Mouse (Mus musculus) cortical plate, adult 2 months (tissue): ENCODE data around the gene Ntm. TPM values are rescaled to one million over a fixed set of nuclear protein-coding genes. Genes with fewer than 3 reads are reported as not detected.
A peak's percentile ranks its signal among the peaks of the same experiment; 100 is the strongest.

Experiments
- H3K27ac ChIP-seq: fragments of 200-500 bp; 2 replicates; pipeline ENCODE4 v1.5.1; 2012; ENCODE audit warnings: low read length, control low read depth, inconsistent platforms; ENCODE audit not compliant: insufficient read depth
- H3K4me1 ChIP-seq: fragments of 200-500 bp; 2 replicates; pipeline ENCODE4 v1.6.1; 2011; ENCODE audit warnings: low read length; ENCODE audit not compliant: control insufficient read depth, insufficient read depth
- H3K4me3 ChIP-seq: fragments of 200-500 bp; 2 replicates; pipeline ENCODE4 v1.5.1; 2011; ENCODE audit warnings: mild to moderate bottlenecking, low read length, control low read depth; ENCODE audit not compliant: insufficient read depth
- CTCF ChIP-seq: fragments of 200-500 bp; IDR thresholded peaks from 2 replicates; pipeline ENCODE4 v1.5.1; 2011; ENCODE audit warnings: mild to moderate bottlenecking, control low read depth, low read length; ENCODE audit not compliant: insufficient read depth; ENCODE audit errors: extremely low read depth
- POLR2A ChIP-seq: fragments of 200-500 bp; IDR thresholded peaks from 2 replicates; pipeline ENCODE4 v1.6.1; 2011; ENCODE audit warnings: mild to moderate bottlenecking, low read length, control low read depth; ENCODE audit not compliant: insufficient read depth; ENCODE audit errors: extremely low read depth
- polyA plus RNA-seq: library from polyadenylated mRNA; depleted of rRNA; stranded (reverse); fragments of >200 nt; gene quantifications from 2 replicates; pipeline ENCODE4 v1.2.3, GENCODE M21; 2012

The Ntm gene
- polyA plus RNA-seq, 1 experiment: 169 TPM

GRCm38 (mm10) chr9:29482272-29482671 lies 480.7 kb downstream of the Ntm start:
- H3K4me3 ChIP-seq: no peak overlapping the region
- peaks cover 1% of the 10 kb centered on the region; the same call in 1 of the 2 replicates for H3K4me1 ChIP-seq
- no peak overlapping the region for H3K27ac ChIP-seq
- no peak for TF ChIP-seq CTCF
- no peak for TF ChIP-seq POLR2A

- H3K4me3 ChIP-seq: no peak overlapping the region
- TF ChIP-seq POLR2A: no peak
- no peak for TF ChIP-seq CTCF
- peaks cover 1% of the 10 kb centered on the region; the same call in 1 of the 2 replicates for H3K4me1 ChIP-seq
- no peak overlapping the region for H3K27ac ChIP-seq
Measured at GRCm38 (mm10) chr9:29479051-29479450, 483.9 kb downstream of the Ntm start.

GRCm38 (mm10) chr9:29477219-29477618 lies 485.7 kb downstream of the Ntm start:
- no peak for TF ChIP-seq POLR2A
- TF ChIP-seq CTCF: no peak
- H3K4me3 ChIP-seq: no peak overlapping the region
- H3K4me1 ChIP-seq: peaks cover 3% of the 10 kb centered on the region
- no peak overlapping the region for H3K27ac ChIP-seq

- H3K4me1 ChIP-seq: peaks cover 2% of the 10 kb centered on the region; the same call in 1 of the 2 replicates
- no peak for TF ChIP-seq CTCF
- no peak for TF ChIP-seq POLR2A
- H3K4me3 ChIP-seq: no peak overlapping the region
- no peak overlapping the region for H3K27ac ChIP-seq
Measured at GRCm38 (mm10) chr9:29473418-29473817, 489.5 kb downstream of the Ntm start.

- TF ChIP-seq POLR2A (no peak), CTCF (no peak)
- H3K4me1 ChIP-seq: peaks cover 2% of the 10 kb centered on the region; the same call in 1 of the 2 replicates
- H3K27ac ChIP-seq: peak overlapping the region; percentile 4; the same call in 1 of the 2 replicates
- no peak overlapping the region for H3K4me3 ChIP-seq
Measured at GRCm38 (mm10) chr9:29472226-29472625, 490.7 kb downstream of the Ntm start.

- H3K27ac ChIP-seq: no peak overlapping the region
- TF ChIP-seq CTCF: no peak
- no peak for TF ChIP-seq POLR2A
Measured at GRCm38 (mm10) chr9:29464756-29465155, 498.2 kb downstream of the Ntm start.

GRCm38 (mm10) chr9:29462970-29463593 lies 499.9 kb downstream of the Ntm start:
- TF ChIP-seq CTCF: no peak
- no peak for TF ChIP-seq POLR2A
- Histone ChIP-seq H3K4me1 (peaks cover 4% of the 10 kb centered on the region; the same call in 1 of the 2 replicates), H3K27ac (no peak overlapping the region), H3K4me3 (no peak overlapping the region)

More at GRCm38 (mm10) chr9:29464756-29465155, 498.2 kb downstream of the Ntm start:
- peaks cover 2% of the 10 kb centered on the region; the same call in 1 of the 2 replicates for H3K4me1 ChIP-seq
- no peak overlapping the region for H3K4me3 ChIP-seq

GRCm38 (mm10) chr9:29457976-29458572 lies 504.9 kb downstream of the Ntm start:
- TF ChIP-seq POLR2A (no peak), CTCF (peak; percentile 77)
- H3K4me1 ChIP-seq: peaks cover 4% of the 10 kb centered on the region; the same call in 1 of the 2 replicates
- H3K4me3 ChIP-seq: no peak overlapping the region
- H3K27ac ChIP-seq: no peak overlapping the region

- TF ChIP-seq CTCF (no peak), POLR2A (no peak)
Measured at GRCm38 (mm10) chr9:29456014-29456413, 506.9 kb downstream of the Ntm start.

GRCm38 (mm10) chr9:29451232-29451631 lies 511.7 kb downstream of the Ntm start:
- Histone ChIP-seq H3K4me1 (peaks cover 2% of the 10 kb centered on the region; the same call in 1 of the 2 replicates), H3K27ac (no peak overlapping the region), H3K4me3 (no peak overlapping the region)
- TF ChIP-seq CTCF: no peak
- TF ChIP-seq POLR2A: no peak

More at GRCm38 (mm10) chr9:29456014-29456413, 506.9 kb downstream of the Ntm start:
- Histone ChIP-seq H3K4me1 (peaks cover 7% of the 10 kb centered on the region), H3K4me3 (no peak overlapping the region), H3K27ac (no peak overlapping the region)
